Mouse (Mus musculus) thymus, postnatal 14 days (tissue): ENCODE measurements around the gene Fbxl5.

Source experiments
- DNase-seq: peaks from one replicate; pipeline ENCODE4 v3.0.0; 2021

Gene Fbxl5

DNA sequence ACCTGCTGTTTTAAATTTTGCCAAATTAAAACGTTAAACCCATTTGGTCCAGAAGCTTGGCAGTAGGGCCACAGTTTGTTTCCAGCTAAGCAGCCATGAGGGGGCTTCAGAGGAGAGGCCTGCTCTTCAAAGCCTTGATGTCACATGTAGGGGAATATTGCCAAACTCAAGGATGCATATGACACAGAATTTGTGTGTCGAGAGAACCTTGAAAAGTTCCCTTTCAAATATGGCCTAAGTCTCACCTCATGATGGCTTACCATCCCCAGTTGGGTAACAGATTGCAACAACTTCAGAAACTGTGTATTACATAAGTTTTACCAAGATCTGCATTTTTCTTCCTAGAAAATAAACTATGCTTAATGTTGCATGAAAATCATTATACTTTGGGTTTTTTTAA lies 5.4 kb upstream of the Fbxl5 start:
- DNase-seq = no peak

DNA sequence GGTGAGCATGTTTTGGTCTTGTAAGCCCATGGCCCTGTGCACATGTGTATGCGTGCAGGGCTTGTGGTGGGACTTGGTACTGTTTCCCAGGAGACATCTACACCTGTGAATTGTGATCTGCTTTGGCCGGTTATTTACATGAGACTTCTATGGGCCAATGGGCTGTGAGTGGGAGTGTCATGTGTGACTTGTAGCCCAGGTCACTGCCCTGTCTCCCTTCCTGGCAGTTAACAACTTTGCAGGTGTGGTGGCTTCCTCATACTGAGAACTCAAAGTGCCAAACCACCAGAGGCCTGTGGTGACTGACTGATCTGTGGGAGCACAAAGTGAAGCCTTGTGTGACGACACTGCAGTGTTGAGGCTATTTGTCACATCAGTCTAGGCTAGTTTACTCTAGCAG lies 3.1 kb upstream of the Fbxl5 start:
- DNase-seq = peak; percentile 81

DNA sequence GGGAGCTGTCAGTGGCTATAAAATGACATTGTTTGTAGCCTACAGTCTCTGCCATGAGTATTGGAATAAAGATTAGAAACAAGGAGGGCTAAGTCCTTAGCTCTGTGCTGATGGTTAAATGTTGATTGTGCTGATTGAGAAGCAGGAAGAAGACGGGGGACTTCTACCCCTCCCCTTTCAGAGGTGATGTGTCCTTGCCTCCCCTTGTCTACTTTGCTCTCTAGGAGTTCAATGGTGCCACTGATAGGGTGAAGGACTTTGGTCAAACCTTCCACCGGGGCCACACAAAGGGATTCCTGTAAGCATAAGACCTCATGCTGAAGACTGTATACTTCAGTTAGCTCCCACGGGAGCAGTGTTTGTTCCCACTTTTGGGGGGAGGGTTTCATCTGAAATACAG lies 1.4 kb upstream of the Fbxl5 start:
- peak; percentile 21 for DNase-seq

DNA sequence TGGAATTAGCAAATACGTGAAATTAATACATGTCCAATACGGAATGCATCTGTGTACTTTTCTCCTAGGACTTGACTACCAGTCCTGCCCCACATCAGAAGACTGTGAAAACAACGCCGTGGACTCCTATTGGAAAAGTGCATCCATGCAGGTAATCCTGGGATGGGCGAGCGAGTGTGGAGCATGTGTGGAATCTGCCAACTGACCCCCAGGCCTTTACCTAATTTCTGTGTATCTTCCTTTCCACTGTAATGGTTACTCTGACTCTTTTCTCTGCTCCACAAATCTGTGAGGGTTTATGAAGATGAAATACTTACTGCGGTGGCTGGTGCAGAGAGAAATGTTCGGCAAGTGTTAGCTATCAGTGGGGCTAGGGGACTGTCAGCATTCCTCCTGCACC lies 761 bp upstream of the Fbxl5 start:
- no peak for DNase-seq

DNA sequence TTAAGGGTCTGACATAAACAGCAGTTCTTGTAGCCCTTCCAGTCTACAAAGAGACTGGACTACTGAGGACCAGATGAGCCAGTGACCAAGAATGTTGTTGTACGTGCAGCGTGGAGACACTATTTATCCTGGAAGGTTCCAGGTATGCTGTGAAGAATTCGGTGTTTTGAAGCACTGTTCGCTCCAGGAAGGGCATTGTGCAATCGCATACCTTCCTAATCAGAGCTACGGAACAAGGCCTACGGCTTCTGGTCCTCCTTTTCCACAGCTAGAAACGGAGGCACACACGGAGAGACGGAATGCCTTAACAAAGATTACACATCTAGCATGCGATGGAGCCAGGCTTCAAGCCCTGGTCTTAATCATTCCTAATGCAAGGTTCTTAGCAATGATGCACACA lies 653 bp downstream of the Fbxl5 start:
- DNase-seq = no peak

DNA sequence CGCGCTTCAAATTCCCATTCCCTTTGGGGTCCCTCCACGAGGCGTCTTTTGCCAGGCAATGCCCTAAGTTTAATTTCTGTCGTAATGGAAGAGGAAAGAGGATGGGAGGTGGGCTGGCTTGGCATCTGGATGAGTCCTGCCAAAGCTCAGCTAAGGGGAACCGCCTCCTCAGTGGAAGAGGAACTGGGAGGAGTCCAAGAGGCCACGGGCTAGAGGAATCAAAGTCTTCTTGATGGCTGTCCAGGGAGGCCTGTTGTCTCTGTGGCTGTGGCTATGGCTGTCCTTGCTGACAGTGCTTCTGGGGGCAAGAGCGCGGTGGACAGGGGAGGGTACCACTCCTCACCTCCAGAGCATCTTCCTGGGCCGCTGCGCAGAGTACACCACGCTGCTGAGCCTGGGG lies 2.7 kb downstream of the Fbxl5 start, which contains the start of gene Bst1:
Gene Bst1, plus strand, starts transcription at position 191 of the 400 bp plus-strand sequence.
- DNase-seq = no peak

DNA sequence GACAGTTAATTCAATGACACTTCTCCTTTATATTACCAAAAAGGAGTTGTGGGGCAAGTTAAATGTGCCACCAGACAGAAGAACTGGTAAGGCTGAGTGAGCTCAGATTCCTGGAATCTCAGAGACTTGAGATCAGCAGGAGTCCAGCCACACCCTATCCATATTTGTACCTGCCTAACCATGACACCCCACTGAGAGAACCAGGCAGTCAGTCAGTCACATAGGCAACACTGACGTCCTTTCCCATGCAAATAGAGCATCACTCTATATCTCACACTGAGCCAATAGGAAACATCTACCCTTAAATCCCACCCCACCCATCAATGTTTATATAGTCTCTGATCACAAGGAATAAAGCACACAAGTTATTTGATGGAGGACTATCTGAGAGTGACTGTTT lies 5.7 kb downstream of the Fbxl5 start:
- DNase-seq = no peak

DNA sequence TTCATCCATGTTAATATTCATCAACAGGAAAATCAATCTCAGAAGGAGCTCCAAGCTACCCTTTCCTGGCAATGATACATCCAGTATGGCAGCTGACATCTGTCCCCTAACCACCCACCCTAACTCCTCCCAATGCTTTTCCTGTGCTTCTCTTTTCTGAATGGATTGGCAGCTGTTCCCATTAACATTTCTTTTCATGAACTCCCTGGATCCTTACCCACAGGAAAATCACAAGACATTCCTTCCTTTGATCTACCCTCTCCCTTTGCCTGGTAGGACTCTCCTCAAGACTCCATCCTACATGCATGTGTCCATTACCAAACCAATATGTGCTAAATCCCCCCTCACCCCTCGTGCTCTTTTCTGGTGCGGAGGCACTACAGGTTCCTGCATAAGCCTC lies 6.9 kb downstream of the Fbxl5 start:
- no peak for DNase-seq

DNA sequence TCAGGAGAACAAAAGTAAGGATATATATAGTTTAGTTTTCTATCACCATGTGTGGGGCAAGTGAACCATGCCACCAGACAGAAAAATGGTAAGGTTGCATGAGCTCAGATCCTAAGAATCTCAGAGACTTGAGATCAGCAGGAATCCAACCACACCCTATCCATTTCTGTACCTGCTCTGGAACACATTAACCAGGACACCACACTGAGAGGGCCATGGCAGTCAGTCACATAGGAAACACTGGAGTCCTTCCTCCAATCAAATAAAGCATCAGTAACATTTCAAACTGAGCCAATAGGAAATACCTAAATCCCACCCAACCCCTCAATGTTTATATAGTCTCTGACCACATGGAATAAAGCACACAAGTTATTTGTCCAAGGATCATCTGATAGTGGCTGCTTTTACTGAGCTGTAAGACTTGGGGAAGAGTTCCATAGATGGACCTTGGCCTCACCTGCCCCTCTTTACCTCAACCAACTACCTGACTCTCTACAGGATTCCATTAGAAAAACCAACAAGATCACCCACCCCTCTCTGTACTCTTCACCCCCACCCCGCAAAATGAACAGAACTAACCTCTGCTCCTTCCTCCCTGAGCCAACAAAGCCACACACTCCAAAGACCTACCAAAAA lies 10.9 kb downstream of the Fbxl5 start:
- DNase-seq = no peak

DNA sequence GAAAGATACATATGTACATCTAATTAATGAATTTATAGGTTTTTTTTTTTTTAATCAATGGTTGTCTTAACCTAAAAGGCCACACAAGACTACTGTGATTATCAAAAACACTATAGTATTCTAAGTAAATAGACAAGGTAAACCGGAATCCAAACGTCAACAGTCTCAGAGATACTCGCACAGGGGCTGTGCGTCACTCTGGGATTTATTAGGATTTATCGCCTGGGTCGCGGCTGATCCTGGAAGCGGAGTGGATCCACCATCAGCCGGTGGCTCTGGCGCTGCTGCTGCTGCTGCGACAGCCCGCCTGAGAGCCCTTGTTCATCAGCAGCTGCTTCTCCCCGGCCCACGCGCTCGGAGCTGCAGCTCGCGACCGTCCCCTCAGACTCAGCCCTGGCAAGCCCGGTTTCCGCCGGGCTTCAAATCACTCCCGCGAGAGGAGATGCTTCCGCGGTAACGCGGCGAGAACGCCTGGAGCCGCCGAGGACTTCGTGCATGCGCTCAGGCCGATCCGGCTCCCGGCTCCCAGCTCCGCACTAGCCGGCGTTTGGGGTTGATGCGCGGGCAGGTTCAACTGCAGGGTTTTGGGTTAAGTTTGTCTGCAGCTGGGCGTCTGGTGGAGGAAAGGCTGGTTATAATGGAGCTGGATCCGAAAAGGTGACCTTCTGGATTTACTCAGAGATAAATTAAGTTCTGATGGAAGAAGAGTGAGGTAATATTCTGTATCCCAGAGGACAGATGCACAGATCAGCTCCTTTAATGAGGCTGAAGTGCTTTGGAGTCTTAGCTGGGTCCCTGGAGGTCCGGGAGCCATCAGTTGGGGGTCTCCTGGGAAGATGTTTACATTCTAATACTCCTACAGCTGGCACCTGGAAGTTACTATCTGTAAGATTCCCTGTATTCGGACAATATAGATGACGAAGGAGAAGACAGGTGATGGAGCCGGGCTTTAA lies 13.4 kb downstream of the Fbxl5 start:
- peak; percentile 90 for DNase-seq

DNA sequence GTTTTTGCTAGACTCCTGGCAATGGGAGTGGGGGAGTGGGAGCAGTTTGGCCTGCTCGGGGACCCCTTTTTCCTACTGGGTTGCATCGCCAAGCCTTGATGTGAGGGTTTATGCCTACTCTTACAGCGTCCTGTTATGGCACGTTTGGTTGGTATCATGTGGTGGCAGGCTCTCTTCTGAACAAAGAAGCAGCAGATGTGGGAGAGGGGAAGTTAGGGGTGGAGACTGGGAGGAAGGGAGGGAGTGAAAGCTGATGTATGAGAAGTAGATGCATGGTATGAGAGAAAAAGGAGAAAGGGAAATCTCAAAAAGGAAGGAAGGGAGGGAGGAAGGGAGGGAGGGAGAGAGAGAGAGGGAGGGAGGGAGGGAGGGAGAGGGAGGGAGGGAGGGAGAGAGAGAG lies 14.5 kb downstream of the Fbxl5 start:
- no peak for DNase-seq

DNA sequence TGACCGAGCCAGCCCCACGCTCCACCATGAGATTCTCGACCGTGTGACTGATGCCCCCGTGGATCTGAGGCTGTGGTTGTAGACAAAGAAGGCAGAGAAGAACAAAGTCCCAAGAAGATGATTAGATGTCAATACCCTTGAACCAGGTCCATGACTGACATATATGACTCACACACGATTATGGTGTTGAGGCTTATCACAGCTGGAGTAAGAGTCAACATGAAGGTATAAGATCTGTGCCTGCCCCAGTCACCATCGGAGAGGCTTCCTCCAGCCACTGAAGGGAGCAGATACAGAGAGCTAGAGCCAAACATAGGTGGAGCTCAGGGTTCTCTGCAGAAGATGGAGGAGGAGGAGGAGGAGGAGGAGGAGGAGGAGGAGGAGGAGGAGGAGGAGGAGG lies 15.1 kb downstream of the Fbxl5 start:
- no peak for DNase-seq

DNA sequence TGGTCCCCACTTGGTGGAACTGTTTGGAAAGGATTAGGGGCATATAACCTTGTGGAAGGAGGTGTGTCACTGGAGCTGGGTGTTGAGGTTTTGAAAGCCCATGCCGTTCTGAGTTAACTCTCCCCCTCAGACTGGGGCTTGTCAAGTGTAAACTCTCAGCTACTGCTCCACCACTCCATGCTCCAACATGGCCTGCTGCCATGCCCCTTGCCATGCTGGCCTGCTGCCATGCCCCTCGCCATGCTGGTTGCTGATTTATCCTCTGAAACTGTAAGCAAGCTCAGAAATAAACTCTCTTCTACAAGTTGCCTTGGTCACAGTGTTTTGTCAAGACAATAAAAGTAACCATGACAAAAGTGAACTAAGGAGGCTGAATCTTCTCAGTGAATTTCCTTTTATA lies 16.0 kb downstream of the Fbxl5 start:
- DNase-seq = no peak

DNA sequence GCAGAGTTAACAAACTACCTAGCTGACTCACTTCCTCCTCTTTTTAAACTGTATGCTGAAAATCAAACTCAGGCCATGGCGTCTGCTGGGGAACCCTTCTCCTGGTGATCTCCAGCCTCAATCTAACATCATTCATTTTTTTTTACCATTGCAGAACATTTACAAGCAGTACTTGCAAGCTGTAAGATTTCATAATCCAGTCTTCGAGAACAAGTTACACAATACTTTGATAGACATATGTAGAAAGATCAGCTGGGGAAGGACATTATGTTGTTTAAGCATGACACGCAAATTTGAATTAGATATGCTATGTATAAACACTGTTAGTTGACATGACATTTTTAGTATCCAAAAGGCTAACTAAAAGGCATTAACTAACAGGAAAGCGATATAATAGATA lies 19.6 kb downstream of the Fbxl5 start:
- no peak for DNase-seq

DNA sequence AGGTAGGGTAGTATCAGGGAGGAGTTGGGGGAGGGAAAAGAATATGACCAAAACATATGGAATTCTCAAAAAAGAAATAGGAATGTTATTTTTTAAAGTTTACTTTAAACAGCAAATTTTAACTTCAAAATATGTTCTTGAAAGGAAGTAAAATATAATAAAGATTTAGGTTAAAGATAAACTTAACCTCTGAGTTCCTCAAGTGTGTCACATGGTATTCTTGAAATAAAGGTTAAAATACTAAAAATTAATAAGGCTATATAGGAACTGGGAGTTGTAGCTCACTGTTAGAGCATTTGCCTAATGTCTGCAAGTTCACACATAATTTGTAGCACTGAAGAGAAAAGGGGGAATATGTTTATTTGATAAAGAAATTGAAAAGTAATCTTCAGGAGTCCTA lies 20.2 kb downstream of the Fbxl5 start:
- no peak for DNase-seq

DNA sequence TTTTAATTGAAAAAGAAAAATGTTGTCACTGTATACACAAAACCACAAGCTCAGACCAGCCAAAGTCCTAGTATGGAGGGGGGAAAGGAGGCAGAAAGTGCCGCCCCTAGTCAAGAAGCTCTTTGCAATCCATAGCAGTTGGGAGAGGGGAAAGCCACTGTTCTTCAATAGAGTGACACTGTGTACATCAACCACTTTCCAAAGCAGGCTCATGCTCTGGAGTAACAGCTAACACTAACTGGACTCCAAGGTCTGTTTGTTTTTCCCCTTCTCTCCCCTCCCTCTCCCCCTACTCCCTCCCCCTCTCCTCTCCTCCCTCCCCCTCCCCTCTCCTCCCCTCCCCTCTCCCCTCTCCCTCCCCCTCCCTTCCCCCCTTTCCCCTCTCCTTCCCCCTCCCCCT lies 20.7 kb downstream of the Fbxl5 start:
- DNase-seq = no peak

DNA sequence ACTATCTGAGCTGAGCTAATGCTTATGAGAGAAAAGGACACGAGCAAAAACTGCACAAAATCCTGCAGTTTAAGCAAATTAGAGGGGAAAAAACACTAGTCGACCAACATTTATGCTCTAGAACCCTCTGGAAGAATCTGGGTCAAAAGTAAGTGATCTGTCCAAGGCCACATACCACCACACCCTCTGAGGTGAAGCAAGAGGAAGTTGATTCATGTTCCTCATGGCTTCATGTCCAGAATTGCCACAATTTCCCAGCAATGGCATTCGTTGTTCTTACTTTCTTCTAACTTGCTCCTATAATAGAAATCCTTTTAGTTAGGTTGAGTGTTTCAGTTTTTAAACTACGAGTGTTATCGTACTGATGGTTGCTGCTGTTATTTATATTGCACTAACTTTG lies 21.9 kb downstream of the Fbxl5 start:
- DNase-seq = no peak

DNA sequence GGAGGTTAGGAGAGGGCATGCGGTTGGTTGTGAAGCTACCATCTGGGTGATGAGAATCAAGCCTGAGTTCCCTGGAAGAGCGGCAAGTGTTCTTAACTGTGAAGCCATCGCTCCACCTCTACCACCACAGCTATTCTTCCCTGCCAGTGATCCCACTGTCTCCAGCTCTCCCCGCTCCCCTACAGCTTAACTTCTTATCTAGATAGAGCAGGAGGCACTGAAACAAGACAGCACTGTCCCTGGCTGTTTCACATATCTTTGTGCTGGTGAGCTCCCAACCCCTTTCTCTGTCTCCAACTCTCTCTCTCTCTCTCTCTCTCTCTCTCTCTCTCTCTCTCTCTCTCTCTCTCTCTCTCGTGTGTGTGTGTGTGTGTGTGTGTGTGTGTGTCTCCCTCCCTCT lies 29.1 kb downstream of the Fbxl5 start:
- no peak for DNase-seq

DNA sequence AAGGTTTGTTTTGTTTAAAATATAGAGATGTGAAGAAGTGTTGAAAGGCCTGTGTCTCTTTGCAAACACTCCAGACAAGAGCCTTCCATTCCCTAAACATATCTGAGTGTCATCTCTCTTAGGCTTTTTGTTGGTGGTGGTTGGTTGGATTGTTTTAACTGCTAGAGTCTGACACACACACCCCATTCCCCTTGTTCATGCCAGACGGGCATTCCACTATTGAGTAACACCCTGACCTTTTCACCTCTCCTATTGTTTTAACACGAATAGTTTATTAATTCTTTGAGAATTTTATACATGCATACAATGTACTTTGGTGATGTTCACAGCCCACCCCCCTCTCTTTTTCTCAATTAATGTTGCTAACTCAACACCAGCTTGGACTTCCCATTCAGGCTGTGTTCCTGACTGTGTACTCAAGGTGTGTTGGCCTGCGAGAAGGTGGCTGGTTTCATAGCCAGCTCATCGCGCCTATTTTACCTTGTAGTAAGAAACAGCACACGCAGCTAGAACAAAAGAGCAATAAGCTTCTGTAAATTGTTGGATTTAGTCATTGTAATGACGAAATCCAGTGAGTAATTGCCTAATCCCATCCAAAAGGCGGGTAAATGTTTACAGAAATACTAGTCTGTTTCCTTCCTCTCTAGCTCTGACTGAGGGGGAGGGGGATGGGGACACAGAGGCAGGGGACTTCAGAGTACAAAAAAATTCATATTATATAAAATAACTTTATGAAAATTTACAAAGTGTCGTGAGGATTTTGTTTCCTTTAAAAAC lies 33.3 kb downstream of the Fbxl5 start:
- no peak for DNase-seq

DNA sequence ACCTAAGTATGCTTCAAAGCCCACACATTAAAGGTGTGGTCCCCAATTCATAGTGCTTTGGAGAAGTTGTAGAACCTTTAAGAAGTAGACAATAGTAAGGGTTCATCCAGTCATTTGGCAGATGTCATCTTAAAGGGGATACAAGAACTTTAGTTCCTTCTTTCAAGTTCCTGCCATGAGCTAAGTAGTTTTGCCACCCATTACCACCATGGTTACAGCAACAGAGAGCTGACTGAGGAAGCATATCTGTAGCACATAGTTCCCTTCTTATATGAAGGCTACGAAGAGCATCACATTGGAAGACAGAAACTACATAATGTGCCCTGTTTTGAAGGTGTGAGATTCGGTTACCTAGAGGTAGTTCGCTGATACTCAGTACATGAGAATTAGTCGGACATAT lies 34.8 kb downstream of the Fbxl5 start:
- no peak for DNase-seq

DNA sequence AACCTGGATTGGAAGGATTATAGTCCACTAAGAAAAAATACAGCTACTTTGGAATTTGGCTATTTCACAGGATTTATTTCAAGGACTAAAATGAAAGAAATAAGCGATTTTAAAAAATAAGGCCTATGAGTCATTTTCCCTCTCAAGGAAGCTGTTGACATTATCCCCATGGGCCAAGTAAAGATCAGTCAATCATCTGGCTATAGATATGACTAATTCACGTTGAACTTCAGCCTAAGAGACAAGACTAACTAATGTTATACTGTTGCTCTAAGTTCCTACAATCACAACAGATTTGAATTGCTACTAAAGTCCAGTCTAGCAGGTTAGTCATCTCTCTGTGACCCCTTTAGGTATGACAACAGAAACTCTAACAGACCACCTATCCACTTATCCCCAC lies 37.4 kb downstream of the Fbxl5 start:
- DNase-seq = no peak

DNA sequence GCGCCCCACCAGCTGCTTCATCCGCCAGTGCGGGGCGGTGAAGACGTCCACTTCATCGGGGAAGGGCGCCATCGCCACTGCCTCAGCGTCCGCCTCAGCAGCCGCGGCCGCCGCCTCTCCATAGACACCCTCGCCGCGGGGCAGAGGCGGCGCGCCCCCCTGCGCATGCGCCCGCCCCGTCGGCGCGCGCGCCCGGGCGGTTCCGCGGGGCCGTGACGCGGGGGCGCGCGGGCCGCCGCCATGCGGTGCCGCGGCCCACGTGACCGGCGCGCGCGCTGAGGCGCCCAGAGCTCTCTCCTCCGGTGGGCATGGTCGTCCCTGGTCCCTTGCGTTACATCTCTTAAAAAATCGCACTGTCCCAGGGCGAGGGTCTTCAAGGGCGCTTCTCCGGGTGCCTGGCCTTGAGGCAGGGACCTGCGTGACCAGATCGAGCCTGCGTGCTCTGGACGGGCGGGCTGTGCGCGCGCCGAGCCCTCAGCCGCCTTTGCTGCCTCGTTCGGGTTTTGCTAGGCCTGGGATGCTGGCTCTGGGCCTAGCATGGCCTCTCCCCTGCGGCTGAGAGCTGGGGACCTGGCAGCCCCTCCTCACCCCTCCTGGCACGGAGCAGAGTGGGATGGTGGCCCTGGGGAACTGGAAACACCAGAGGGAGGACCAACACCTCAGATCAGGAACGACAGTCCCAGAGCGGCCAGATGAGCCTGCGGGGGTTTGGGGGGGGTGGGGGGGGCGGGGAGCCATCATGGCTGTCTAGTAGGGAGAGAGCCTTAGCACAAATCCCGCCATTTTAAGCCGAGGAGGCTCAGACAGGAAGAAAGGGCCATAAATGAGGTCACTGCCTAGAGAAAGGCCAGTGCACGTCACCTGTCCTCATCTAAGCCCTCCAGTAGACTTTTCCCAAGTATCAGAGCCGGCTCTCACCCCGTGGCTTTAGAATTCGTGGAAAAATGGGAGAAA lies 39.2 kb downstream of the Fbxl5 start:
- DNase-seq = peak; percentile 84
